Mouse (Mus musculus): ENCODE results near the gene Rft1. TPM values are rescaled to one million over a fixed set of nuclear protein-coding genes. Genes with fewer than 3 reads are reported as not detected.

Gene Rft1
- polyA plus RNA-seq (2015; fragmentation: Nextera tagmentation; extraction: Ambion mirVana) = 10.5 and 12.0 TPM in 2 replicates

DNA sequence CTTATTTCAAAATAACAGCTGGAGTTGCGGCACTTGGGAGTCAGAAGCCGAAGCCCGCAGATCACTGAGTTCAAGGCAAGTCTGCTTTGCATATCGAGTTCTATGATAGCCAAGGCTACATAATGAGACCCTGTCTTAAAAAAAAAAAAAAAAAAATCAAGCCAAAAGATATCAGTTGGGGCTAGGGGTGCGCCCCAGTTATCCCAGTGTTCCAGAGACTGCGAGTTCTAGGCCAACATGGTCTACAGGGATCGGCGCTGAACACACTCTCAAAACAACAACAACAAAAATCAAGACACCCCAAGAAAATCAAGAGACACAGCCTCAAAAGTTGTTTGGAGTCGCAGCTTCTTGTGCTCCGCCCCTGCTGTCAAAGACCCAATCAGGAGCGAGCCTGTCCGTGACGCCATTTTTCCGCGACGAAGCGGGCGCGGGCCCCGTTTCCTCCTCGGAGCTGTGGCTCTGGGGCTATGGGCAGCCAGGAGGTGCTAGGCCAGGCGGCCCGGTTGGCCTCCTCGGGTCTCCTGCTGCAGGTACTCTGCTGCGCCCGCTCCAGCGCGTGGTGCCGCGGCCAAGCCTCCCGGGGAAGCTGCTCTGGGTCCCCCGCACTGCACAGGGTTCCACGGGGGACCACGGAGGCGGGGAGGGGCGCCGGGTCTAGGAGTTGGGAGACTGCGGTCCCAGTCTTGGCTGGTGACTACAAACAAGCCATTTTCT, at the start of gene Rft1:
Rft1 (plus strand) TSS at position 418 of the 717 bp plus-strand sequence.
- DNase-seq (ENCODE audit: low spot score) = peak; percentile 98

DNA sequence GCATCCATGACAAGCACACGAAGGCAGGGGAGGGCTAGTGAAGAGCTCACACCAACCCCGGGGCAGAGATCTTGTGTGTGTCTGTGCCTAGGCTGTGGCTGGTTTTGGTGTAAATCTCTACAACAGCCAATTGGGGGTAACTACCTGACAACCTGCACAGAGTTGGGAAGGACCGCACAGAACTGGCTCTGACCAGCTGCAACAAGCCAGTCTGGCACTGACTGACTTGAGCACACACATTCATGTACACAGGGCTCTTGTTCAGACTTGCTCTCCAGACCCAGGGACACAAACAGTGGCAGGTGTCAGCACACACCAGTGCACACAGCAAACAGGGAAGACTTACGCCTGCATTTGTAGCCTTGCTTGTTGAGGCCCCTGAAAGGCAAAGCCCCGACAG, 47.3 kb upstream of the Rft1 start:
- no peak for DNase-seq (ENCODE audit: low spot score)

DNA sequence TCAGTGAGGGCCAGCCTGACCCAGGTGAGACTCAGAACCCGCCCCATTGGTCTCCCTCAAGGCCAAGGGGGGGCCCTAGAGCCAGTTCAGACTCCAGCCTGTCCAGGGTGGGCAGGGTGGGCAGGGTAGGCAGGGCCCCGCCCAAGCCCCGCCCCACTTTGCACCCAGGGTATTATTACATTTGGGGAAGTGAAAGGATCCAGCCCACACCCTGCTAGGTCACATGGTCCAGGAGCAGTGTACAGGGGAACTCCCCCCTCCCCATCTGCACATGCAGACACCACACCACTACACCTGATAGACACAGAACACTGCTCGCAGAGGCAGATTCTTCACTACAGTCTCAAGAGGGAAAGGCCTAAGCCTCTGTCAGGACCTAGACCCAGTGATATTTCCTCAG, 46.5 kb upstream of the Rft1 start:
- no peak for DNase-seq (ENCODE audit: low spot score)

DNA sequence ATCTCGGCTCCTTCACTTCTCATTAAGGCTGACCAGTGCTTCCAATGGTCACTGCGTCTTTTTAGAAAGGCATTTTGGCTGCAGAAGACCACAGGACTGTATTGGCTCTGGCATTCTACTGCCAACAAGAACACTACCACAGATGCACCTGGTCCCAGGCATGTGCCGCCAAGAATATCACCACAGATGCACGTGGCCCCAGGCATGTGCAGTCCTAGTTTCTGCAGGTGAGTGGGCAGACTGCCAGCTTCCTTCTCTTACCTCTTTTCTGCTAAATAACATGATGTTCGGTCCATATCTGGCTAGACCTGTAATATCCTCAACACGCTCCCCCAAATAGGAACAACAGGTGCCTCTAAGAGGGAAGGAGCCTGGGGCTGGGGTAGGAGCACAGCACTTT, 46.0 kb upstream of the Rft1 start:
- DNase-seq (ENCODE audit: low spot score) = no peak

DNA sequence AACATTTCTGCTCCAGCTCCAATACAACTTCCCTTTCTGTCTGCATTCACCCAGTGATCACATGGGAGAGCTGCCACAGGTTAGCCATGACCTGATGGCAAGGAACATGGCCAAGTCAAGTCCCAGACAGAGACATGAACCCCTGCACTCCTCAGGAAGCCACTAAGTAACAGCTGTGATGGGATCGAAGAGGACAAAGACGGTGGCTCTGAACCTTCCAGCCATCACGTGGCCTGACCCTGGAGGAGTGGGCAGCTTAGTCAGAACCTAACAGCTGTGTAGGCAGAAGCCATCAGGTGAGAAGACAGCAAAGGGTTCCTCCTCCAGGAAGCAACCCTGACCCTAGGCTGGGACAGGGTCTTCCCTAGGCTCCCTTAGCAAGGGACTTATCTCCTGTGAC, 44.7 kb upstream of the Rft1 start:
- DNase-seq (ENCODE audit: low spot score) = no peak

DNA sequence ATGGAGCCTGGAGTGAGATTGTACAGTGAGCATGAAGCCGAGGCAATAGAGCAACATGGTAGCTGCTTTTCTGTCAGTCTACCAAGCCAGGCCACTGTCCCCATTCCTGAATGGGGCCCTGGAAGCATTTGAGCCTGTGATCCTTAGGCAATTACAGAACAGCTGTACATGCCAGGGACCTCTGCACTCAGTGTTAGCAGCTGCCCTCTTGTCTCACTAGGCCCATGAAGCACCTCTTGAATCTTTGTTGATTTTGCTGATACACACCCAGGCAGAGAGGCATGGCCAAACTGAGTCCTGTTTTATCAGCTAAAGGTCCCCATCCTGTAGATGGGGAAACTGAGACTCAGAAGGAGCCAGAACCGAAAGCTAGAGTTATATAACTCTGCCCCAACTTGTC, 43.9 kb upstream of the Rft1 start:
- DNase-seq (ENCODE audit: low spot score) = no peak

DNA sequence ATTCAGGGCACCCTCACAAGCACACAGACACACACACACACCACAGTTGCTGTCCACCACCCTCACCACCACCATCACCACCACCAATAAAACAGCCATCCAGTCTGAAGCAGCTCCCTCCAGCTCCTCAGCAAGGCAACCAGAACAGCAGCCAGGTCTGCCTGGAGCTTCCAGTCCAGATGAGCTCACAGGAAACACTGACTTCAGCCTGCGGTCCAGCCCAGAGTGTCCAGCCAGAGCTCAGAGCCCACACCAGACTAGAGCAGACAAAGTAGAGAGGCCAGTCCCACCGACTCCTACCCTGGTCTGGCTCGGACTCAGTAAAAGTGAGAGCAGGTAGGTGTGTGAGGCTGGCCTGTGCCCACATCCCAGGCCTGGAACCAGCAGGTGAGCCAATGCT, 43.2 kb upstream of the Rft1 start:
- DNase-seq (ENCODE audit: low spot score) = no peak

DNA sequence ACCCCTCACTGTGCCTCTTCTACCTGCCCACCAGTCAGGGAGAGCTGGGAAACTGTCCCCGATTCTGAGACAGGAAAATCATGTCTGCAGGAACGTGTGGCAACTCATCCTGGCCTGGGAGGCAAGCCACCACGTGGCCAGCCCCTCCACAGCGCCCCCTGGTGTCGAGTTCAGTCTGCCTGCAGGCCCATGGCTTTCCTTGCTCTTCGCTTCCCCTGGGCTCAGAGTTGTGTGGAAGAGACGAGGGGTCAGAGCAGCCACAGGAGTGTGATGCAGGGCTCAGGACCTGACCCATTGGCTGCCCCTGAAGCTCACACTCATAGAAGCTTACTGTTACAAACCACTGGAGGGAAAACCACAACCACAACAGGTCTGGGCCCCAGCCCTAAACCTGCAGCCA, 41.6 kb upstream of the Rft1 start:
- peak; percentile 65 for DNase-seq (ENCODE audit: low spot score)

DNA sequence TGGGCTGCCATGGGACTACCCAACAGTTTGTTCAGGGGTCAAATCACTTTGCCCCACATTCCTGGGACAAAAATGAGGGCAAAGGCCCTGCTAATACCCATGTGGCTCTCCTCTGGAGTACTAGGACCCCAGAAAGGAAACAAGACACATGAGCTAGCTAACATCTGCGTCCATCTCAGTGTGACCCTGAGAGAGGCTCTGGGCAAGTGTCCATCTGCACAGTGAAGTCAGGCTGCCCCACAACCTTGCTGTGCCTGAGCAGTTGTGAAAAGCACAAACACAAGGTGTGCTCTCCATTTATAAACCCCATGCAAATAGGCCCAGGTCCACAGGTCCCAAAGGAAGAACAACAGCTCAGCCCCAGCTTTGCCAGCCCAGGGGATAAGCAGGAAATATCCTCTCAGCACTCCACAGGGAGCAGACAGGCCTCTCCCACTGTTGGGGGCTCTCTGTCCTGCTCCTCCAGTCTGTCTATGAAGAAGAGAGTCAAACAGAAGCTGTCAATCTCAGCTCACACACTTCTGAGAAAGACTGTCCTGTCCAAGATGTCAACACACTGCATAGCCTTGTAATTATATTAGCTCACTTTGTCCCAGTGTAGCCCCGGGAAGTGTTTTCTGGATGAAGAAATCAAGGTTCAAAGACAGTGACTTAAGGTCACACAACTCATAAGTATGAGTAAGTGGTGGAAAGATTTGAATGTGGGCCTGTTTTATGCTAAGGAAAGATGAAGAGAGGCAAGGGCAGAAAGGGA, 41.0 kb upstream of the Rft1 start:
- DNase-seq (ENCODE audit: low spot score) = no peak

DNA sequence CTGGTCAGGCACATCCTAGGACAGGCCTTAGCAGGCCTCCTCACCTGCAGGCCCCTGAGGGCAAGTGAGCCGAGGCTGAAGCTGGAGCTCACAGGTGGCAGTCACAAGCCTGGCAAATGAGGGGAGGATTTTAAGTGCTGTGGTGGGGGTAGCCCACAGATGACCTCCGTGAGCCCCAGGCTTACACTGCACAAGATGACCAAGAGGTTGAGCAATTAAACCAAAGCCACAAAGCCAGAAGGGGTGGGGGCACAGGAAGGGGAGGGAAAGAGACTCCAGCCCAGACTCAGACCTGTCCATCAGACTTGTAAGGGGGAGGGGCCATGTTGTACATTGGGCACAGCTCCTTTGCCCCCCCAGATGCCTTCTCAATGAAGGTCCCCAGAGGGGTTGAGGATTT, 37.4 kb upstream of the Rft1 start:
- DNase-seq (ENCODE audit: low spot score) = no peak

DNA sequence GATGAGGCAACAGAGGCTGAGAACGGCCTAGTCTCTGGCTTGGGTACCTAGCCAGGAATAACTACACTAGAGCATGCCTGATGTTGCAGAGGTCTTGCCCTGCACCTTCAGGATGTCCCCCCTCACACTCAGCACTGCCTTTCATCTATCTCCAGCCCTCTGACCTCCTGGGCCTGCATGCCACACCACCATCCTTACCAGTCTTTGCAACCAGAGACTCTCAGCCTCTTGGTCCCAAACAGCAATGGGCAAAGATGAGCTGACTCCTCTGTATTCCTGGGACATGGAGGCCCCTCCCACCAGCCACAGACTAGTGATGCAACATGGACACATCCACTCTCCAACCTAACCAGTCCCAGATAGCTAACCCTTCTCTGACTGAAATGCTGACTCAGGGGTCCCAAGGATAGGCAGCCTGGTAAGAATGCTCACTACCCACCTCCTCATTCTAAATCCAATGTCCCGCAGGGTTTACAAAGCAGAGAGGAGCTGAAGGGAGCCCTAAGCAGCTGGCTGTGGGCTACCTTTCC, 35.3 kb upstream of the Rft1 start:
- no peak for DNase-seq (ENCODE audit: low spot score)

DNA sequence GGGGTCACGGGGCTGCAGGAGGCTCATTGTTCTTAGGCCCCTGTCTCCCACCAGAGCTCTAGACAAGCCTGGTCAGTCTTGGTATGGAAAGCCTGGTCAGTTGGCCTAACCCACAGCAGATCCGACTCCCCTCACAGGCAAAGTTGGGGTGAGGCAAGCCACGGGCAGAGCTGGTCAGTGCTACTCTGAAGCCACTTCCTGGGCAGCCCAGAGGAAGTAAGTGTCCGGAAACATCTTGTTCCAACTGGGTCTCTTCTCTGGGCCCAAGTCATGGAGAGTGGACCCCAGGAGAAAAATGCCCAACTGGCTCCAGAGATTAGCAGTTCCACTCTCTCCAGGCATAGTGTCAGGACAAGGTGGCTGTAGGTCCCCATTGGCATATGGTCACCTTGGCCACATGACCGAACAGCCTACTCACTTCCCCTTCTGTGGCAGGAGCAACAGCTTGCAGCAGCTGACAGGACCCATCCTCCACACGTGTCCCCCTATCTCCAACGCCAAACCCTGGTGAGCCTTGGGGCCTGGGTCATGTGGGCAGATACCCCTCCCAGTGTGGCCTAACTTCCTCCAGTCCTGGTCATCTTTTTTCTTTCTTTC, 34.1 kb upstream of the Rft1 start:
- no peak for DNase-seq (ENCODE audit: low spot score)

DNA sequence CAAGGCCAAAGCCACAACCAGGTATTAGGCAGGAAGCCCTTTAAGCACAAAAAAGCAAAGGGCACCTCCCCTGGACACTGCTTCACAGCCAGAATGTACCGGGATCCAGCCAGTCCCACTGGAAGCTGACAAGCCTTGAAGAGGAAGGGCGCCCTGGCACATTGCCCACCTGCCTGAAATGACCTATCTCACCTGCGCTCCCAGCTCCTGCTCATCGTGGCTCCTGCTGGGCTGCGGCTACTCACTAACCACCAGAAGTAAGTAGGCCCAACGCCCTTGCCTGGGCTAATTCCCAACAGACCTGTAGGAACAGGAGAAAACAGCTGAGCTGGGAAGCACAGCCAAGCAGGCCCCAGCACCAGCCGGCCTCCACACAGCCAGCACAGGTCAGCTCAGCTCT, 32.0 kb upstream of the Rft1 start:
- no peak for DNase-seq (ENCODE audit: low spot score)

DNA sequence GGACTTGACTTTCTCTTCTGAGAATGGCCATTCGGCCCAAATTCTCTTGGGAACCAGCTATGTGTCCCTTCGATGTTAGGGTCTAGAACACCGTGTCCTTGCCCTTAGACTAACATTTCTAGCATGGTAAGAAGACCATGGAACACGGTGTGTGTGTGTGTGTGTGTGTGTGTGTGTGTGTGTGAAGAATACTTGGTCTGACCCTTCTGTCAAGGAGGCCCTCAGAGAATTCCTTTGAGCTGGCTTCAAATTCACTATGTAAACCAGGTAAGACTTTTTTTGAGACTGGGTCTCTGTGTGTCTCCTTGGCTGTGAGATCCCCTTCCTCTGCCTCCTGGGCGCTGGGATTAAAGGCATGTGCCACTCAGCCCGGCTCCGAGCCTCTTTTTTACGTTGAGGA, 31.6 kb upstream of the Rft1 start:
- DNase-seq (ENCODE audit: low spot score) = no peak

DNA sequence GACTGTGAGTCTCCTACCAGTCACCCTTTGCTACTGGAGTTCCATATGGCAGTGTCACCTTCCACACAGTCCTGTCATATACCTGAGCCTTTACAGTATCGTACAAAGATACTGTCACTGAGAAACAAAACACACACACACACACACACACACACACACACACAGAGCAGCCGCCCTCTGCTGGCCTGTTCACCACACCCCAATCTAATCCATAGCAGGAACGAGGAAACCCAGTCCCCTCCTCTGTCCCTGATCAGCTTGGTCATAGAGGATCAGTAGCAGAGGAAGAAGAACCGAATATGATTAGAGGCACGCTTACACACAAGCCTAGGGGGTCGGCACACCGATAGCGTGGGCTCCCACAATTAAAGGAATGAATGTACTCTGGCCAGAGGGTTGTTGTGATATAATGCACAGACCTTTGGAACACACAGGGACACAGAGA, 29.9 kb upstream of the Rft1 start:
- no peak for DNase-seq (ENCODE audit: low spot score)

DNA sequence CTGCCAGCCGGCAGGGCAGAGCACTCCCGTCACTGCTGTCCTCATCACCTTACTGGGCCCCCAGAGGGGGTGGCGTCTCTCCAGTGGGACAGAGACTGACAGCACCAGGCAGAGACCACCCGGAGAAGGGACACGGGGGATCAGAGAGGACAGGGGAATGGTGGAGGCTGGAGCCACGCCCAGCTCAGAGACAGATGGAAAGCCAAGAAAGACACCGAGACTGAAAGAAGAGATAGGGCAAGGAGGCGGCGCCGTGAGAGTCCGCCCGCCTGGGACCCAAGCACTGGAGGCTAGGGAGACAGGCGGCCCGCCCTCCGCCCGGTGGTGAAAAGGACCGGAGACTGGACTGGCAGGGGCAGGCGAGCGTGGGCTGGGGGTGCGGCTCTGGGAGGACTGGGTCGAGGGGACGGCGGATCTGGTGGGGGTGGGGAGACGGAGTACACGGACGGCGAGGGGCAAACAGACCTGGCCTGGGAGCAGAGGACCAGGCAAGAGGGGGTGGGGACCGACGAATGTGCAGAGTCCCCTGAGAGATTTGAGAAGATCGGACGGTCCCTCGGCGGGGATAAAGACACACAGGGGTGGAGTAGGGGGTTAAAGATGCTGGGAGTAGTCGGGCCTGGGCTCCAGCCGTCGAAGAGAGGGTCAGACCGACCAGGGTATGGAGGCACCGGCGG, 28.9 kb upstream of the Rft1 start:
- peak; percentile 32 for DNase-seq (ENCODE audit: low spot score)

DNA sequence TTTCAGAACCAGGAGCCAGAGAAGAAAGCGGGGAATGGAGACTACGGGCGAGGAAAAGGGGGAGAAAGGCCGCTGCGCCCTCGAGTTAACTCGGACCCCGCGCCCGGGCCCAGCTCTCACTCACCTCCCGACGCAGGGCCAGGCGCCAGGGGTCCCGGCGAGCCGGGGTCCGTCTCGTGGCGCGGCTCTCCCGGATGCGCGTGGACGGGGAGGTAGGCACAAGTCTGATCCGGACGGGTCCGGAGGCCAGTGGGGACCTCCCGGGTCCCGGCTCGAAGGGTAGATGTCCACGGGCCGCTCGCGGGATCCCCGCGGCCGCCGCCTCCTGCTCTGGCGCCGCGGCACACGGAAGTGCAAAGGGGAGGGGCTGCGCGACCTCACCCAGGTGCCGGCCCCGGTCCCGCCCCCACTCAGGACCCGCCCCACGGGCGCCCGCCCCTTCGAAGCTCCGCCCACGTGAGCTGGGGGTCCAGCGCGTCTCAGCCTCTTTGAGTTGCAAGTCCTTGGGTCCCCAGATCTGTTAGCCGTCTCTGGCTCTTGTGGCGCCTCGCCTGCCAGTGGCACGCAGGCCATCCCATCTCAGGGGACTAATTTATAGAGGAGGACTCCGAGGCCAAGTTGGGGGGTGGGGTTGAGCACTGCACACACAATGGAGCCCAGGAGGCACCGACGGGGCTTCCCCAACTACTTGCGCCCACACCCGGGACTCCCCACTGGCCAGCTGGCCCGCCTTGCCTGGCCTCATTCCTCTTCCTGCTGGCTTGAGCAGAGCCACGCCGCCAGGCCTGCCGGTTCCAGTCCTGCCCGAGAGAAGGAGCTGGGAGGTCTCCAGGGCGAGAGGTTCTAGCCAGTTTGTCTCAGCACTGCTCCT, 28.1 kb upstream of the Rft1 start, which contains the start of gene Prkcd:
Prkcd (minus strand) TSS at position 355 of the 871 bp plus-strand sequence.
- DNase-seq (ENCODE audit: low spot score) = peak; percentile 92

DNA sequence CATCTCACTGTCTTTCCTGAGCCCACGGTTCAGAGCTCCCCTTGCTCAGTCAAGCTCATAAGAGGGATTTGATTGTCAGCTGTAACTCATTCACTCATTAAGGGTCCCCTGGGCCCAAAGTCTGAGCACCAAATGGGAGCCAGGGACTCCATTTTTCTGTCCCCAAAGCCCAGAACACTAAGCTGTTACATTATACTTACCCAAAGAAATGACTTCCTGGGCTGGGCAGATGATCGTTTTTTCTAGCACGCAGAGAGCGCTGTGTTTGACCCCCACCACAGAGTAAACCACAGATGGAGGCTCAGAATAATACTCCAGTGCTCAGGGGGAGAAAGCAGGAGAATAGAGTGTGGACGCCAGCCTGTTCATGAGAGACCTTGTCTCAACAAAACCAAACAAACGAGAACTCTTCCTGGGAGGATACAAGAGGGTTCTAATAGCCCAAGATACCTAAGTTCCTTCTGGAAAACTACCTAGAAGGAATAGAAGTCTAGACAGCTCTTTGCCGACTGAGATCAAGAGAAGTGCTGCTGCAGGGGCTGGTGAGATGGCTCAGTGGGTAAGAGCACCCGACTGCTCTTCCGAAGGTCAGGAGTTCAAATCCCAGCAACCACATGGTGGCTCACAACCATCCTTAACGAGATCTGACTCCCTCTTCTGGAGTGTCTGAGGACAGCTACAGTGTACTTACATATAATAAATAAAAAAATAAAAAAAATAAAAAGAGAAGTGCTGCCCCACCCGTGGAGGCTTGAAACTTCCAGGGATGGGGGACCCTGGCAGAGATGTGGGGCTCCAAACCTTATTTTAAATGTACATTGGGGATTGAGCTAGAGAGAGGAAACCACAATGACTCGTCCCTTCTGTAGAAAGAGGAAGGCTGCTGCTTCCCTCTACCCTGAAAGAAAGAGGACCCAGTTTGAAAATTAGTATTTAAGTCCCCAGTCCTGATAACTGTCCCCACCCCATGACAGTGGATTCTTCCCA, 27.1 kb upstream of the Rft1 start:
- DNase-seq (ENCODE audit: low spot score) = peak; percentile 22

DNA sequence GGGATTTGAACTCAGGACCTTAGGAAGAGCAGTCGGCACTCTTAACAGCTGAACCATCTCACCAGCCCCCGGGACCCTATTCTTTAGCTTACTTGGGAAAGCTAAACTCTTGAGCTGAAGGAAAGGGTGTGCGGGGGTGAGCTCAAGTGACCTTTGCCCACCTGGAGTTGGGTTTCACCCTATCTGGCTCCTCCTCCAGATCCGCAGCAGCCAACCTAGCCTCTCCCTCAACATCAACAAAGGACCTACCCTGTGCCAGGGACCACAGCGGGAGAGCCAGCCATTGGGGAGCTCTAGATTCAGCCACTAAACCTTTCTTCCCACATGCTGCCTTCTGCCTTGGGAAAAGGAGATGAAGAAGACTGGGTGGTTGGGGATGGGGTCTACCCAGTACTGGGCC, 25.9 kb upstream of the Rft1 start:
- no peak for DNase-seq (ENCODE audit: low spot score)
